Mouse (Mus musculus) embryonic facial prominence, embryonic 11.5 days (tissue): ENCODE measurements around the gene Car11. TPM values are rescaled to one million over a fixed set of nuclear protein-coding genes. Genes with fewer than 3 reads are reported as not detected.

ENCODE experiments used
- ATAC-seq: fragments of 200-750 bp; cut with Nextera tagmentation; replicated peaks from 2 replicates; pipeline ENCODE4 v1.8.0; 2017; ENCODE audit warnings: low read depth; ENCODE audit not compliant: insufficient number of reproducible peaks, low FRiP score, low TSS enrichment
- DNase-seq: peaks from one replicate; pipeline ENCODE4 v3.0.0-alpha.2; 2015; ENCODE audit warnings: low spot score
- H3K27ac ChIP-seq: fragments of 300-500 bp; sonication (generic); replicated peaks from 2 replicates; pipeline ENCODE4 v1.5.1; 2014; ENCODE audit warnings: mild to moderate bottlenecking, low read depth, low read length, control low read depth
- H3K27me3 ChIP-seq: fragments of 300-500 bp; sonication (generic); 2 replicates; pipeline ENCODE4 v1.6.1; 2014; ENCODE audit warnings: mild to moderate bottlenecking, low read length, moderate library complexity, mixed read lengths; ENCODE audit not compliant: control insufficient read depth, insufficient read depth
- H3K36me3 ChIP-seq: fragments of 300-500 bp; sonication (generic); replicated peaks from 2 replicates; pipeline ENCODE4 v1.6.1; 2014; ENCODE audit warnings: low read depth, mild to moderate bottlenecking, low read length, moderate library complexity, mixed read lengths; ENCODE audit not compliant: control insufficient read depth, insufficient read depth
- H3K4me1 ChIP-seq: fragments of 300-500 bp; sonication (generic); 2 replicates; pipeline ENCODE4 v1.6.1; 2014; ENCODE audit warnings: low read length, mixed read lengths; ENCODE audit not compliant: control insufficient read depth, insufficient read depth
- H3K4me2 ChIP-seq: fragments of 300-500 bp; sonication (generic); 2 replicates; pipeline ENCODE4 v1.6.1; 2014; ENCODE audit warnings: low read depth, mild to moderate bottlenecking, control low read depth, low read length, moderate library complexity
- H3K4me3 ChIP-seq: fragments of 300-500 bp; sonication (generic); 2 replicates; pipeline ENCODE4 v1.5.1; 2014; ENCODE audit warnings: low read depth, low read length, control low read depth
- H3K9ac ChIP-seq: fragments of 300-500 bp; sonication (generic); replicated peaks from 2 replicates; pipeline ENCODE4 v1.6.1; 2014; ENCODE audit warnings: mild to moderate bottlenecking, control low read depth, low read length
- H3K9me3 ChIP-seq: fragments of 300-500 bp; sonication (generic); replicated peaks from 2 replicates; pipeline ENCODE4 v1.6.1; 2016; ENCODE audit warnings: mild to moderate bottlenecking, low read length, inconsistent platforms, mixed read lengths; ENCODE audit not compliant: control insufficient read depth
- WGBS: fragments of 180-500 bp; shearing (Covaris S2); extraction: QIAGEN DNeasy Blood & Tissue Kit; methylation state at CpG from one replicate; pipeline ENCODE4 v1.1.7; 2014; 5-methylcytosine and 5-hydroxymethylcytosine counted together
- polyA plus RNA-seq: library from polyadenylated mRNA; unstranded; fragments of >200 nt; fragmentation: Nextera tagmentation; extraction: Ambion mirVana; gene quantifications from 2 replicates; pipeline ENCODE4 v1.2.1, GENCODE M21; 2014

Gene Car11
- polyA plus RNA-seq, 1 experiment from 2014 or later, result 8.7 TPM

GRCm38 (mm10) chr7:45683396-45684050, 16.1 kb upstream of the Car11 start, which contains the start of gene Ntn5:
Gene Ntn5, plus strand, starts transcription at chr7:45684022.
- H3K4me3 ChIP-seq, result no peak within 1 kb of the TSS
- H3K4me1 ChIP-seq, result peaks cover 9% of the 10 kb centered on the region
- no peak within 1 kb of the TSS; the same call in 1 of the 2 replicates for H3K9ac ChIP-seq
- WGBS, result 70% methylated on average over 7 of the region's 7 CpGs
- no peaks in the 10 kb centered on the region for H3K9me3 ChIP-seq
- no peak for DNase-seq
- H3K27me3 ChIP-seq, result no peaks in the 10 kb centered on the region
- H3K27ac ChIP-seq, result no peak within 1 kb of the TSS
- no peak within 1 kb of the TSS for H3K4me2 ChIP-seq
- H3K36me3 ChIP-seq, result no peaks in the 10 kb centered on the region
- no peak for ATAC-seq

GRCm38 (mm10) chr7:45685811-45686210, 13.8 kb upstream of the Car11 start:
- Histone ChIP-seq H3K27me3 (no peaks in the 10 kb centered on the region), H3K9me3 (no peaks in the 10 kb centered on the region), H3K4me1 (peaks cover 9% of the 10 kb centered on the region), H3K4me3 (no peak overlapping the region), H3K4me2 (no peak overlapping the region), H3K9ac (peak overlapping the region; percentile 13; the same call in 1 of the 2 replicates), H3K36me3 (no peaks in the 10 kb centered on the region), H3K27ac (0 out of 2 replicates have a peak overlapping the region, but pooled peaks have one; percentile 9)
- ATAC-seq (no peak), DNase-seq (peak; percentile 57)
- WGBS, result 25% methylated on average over 10 of the region's 10 CpGs

DNA sequence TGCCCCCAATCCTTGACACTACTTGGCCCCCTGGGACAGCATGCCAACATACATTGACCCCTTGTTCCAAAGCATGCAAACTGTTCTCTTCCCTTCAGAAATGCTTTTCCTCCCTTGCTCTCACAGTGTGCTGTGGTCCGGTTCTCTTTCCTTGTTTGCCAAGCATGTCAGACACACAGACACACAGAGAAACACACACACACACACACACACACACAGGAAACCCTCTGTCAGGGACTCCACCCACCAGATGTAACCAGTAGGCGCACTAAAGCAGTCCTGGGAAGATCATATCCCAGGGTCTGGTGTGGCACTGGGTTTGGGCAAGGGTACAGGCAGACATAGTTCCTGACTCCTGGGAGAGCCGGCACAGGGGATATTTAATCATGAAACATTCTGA, 12.8 kb upstream of the Car11 start:
- no peak overlapping the region for H3K4me3 ChIP-seq
- H3K27ac ChIP-seq, result no peak overlapping the region
- H3K27me3 ChIP-seq, result no peaks in the 10 kb centered on the region
- 67% methylated on average over 3 of the region's 3 CpGs for WGBS
- ATAC-seq, result no peak
- H3K36me3 ChIP-seq, result no peaks in the 10 kb centered on the region
- H3K4me2 ChIP-seq, result no peak overlapping the region
- peaks cover 9% of the 10 kb centered on the region for H3K4me1 ChIP-seq
- H3K9ac ChIP-seq, result no peak overlapping the region
- H3K9me3 ChIP-seq, result no peaks in the 10 kb centered on the region
- no peak for DNase-seq

DNA sequence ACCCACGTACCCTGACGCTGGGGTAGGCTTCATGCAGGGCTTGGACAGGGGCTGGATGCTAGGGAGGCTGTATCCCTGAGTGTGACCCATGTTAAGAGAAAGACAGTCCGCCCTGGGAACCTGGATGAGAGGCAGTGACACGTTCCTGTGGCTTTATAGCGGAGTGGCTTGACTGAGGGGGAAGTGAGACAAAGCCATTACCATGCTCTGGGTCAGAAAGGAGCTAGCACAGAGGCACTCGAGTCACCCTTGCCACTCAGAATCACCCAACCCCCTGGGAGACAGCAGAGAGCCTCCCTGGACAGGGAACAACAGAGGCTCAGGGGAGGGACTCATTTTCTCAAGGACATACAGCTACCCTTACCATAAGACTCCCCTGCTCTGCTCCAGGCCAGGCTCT, 10.5 kb upstream of the Car11 start:
- no peak overlapping the region for H3K9ac ChIP-seq
- H3K4me2 ChIP-seq, result no peak overlapping the region
- no peaks in the 10 kb centered on the region for H3K36me3 ChIP-seq
- peaks cover 9% of the 10 kb centered on the region for H3K4me1 ChIP-seq
- no peak for ATAC-seq
- WGBS, result 55% methylated on average over 6 of the region's 6 CpGs
- no peaks in the 10 kb centered on the region for H3K9me3 ChIP-seq
- H3K27me3 ChIP-seq, result no peaks in the 10 kb centered on the region
- no peak for DNase-seq
- H3K4me3 ChIP-seq, result no peak overlapping the region
- no peak overlapping the region for H3K27ac ChIP-seq

GRCm38 (mm10) chr7:45689800-45690199, 9.8 kb upstream of the Car11 start:
- WGBS, result 69% methylated on average over 11 of the region's 11 CpGs
- H3K27me3 ChIP-seq, result no peaks in the 10 kb centered on the region
- H3K4me1 ChIP-seq, result peaks cover 9% of the 10 kb centered on the region

GRCm38 (mm10) chr7:45692364-45692763, 7.3 kb upstream of the Car11 start:
- ATAC-seq (no peak), DNase-seq (no peak)
- Histone ChIP-seq H3K4me3 (no peak overlapping the region), H3K4me2 (no peak overlapping the region), H3K9me3 (no peaks in the 10 kb centered on the region), H3K36me3 (no peaks in the 10 kb centered on the region), H3K27me3 (no peaks in the 10 kb centered on the region), H3K9ac (no peak overlapping the region), H3K4me1 (no peaks in the 10 kb centered on the region), H3K27ac (no peak overlapping the region)
- 69% methylated on average over 2 of the region's 2 CpGs for whole genome bisulfite sequencing

More at GRCm38 (mm10) chr7:45689800-45690199, 9.8 kb upstream of the Car11 start:
- H3K9ac ChIP-seq, result no peak overlapping the region
- DNase-seq (no peak), ATAC-seq (no peak)
- H3K4me2 ChIP-seq, result no peak overlapping the region
- H3K27ac ChIP-seq, result no peak overlapping the region
- H3K9me3 ChIP-seq, result no peaks in the 10 kb centered on the region
- no peak overlapping the region for H3K4me3 ChIP-seq
- H3K36me3 ChIP-seq, result no peaks in the 10 kb centered on the region

- Histone ChIP-seq H3K9ac (no peak within 1 kb of the TSS), H3K4me1 (no peaks in the 10 kb centered on the region), H3K36me3 (no peaks in the 10 kb centered on the region), H3K27ac (peak within 1 kb of the TSS; percentile 49; the same call in 1 of the 2 replicates), H3K4me3 (no peak within 1 kb of the TSS), H3K9me3 (no peaks in the 10 kb centered on the region), H3K27me3 (peaks cover 7% of the 10 kb centered on the region), H3K4me2 (no peak within 1 kb of the TSS; the same call in 1 of the 2 replicates)
- ATAC-seq (no peak), DNase-seq (no peak)
- 83% methylated on average over 50 of the region's 50 CpGs for WGBS
Observed at GRCm38 (mm10) chr7:45693921-45694591, 5.6 kb upstream of the Car11 start, which contains the start of gene Sec1. Gene Sec1, minus strand, starts transcription at chr7:45694402.

- Histone ChIP-seq H3K9ac (no peak overlapping the region), H3K4me1 (no peaks in the 10 kb centered on the region), H3K4me3 (no peak overlapping the region), H3K36me3 (no peaks in the 10 kb centered on the region), H3K9me3 (no peaks in the 10 kb centered on the region), H3K27me3 (peaks cover 14% of the 10 kb centered on the region), H3K27ac (0 out of 2 replicates have a peak overlapping the region, but pooled peaks have one; percentile 49), H3K4me2 (no peak overlapping the region; the same call in 1 of the 2 replicates)
- ATAC-seq (peak; percentile 30; the same call in 1 of the 2 replicates), DNase-seq (peak; percentile 68)
- 21% methylated on average over 6 of the region's 6 CpGs for WGBS
Observed at GRCm38 (mm10) chr7:45695098-45695497, 4.5 kb upstream of the Car11 start.
